Mouse (Mus musculus): ENCODE data around the gene Ust.

Gene Ust

DNA sequence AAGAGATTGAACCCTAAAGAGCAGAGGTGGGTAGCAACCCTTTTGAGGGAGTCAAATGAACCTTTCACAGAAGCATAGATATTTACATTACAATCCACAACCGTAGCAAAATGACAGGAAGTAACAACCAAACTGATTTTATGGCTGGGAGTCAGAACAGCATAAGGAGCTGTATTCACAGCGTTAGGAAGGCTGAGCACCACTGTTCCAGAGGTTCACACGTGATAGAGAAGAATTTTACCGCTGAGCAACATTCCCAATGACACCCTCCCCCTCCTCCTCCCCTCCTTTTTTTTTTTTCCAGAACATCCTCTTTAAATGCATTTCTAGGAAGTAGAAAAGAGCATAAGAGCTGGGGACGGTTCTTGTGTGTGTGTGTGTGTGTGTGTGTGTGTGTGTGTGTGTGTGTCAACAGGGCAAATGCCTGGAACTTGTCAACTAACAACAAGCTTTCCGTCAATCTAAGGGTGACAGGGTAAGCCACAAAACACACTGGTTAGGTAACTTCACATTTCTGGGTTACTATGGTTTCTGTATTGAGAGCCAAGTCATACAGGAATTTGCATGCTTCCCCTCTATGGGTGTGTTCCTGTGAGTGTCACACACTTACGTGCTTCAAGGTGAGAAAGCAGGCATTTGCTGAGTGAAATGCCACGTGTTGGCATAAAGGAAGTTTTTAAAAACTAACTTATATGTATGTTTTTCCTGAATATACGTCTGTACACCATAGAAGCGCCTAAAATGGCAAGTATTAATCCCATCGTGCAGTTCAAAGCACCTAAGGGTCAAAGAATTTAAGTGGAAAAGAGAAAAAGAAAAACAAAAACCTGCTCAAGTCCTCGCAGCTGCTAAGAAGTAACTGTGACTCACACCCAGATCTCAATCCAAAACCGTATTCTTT lies 13.0 kb downstream of the Ust start:
- no peak for DNase-seq (ENCODE audit: low read depth in 1 of 2, low spot score in 2 of 2)

DNA sequence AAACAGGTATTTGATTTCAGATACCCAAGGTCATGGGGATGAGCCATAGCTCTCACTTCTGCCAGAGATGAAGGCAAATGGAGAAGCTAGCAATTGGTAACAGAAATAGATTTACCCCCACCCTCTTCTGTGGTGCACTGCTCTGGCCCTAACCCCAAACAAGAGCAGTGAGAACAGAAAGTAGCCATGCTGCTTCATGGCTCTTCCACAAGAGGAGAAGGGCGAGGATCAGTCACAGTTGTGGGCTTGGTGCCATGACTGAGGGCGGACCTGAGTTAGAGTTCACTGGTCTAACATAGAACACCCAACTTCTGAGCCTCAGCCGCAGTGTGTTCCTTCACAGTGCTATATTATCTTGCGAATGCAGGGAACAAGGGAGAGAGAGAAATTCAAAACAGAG lies 13.8 kb downstream of the Ust start:
- DNase-seq (ENCODE audit: low read depth in 1 of 2, low spot score in 2 of 2), result no peak

DNA sequence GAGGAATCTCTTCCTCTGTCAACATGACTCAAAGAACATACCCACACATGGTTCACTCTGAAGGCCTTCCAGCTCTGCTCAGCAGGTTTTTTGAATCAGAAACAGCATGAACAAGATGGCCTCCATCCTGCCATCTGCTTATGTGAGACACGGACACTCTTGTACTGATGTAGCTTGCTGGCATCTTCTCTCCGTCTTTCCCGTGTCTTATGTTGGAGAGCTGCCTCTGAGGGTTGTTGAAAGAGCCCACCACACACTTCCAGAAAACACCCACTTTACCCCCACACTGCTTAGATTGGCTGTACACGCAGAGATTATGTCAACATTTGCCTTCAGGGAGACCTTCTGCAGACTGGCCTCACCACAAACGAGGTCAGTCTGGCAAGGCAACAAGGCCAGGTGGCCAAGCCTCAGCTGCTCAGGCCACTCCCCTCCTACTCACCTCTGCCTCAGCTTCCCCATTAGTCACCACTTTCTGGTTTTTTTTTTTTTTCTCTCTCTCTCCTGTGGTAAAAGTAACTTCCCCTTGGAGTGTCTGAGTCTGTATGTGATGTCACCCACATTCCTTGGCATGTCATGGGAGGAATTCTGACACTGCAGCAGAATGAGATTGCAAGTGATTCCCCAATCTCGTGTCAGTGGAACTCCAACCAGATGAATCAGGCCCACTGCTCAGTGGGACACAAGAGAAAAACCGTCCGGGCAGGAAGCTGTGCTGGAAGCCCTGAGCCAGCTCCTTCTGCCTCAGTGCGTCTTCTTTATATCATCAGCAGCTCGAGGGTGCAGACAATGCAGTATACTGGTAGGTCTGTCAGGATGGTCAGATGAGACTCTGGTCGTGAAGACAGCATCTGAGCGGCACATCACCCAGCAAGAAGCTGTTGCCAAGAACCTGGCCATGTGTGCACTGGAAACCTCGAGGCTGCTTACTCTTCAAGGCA lies 19.4 kb downstream of the Ust start:
- no peak for DNase-seq (ENCODE audit: low read depth in 1 of 2, low spot score in 2 of 2)

GRCm38 (mm10) chr10:8495543-8496141 lies 23.0 kb downstream of the Ust start:
- no peak for DNase-seq (ENCODE audit: low read depth in 1 of 2, low spot score in 2 of 2)

GRCm38 (mm10) chr10:8491909-8492591 lies 26.6 kb downstream of the Ust start:
- no peak for DNase-seq (ENCODE audit: low read depth in 1 of 2, low spot score in 2 of 2)

- DNase-seq (ENCODE audit: low read depth in 1 of 2, low spot score in 2 of 2), result no peak
Measured at GRCm38 (mm10) chr10:8487388-8487787, 31.2 kb downstream of the Ust start.

GRCm38 (mm10) chr10:8484487-8484886 lies 34.1 kb downstream of the Ust start:
- no peak for DNase-seq (ENCODE audit: low read depth in 1 of 2, low spot score in 2 of 2)

DNA sequence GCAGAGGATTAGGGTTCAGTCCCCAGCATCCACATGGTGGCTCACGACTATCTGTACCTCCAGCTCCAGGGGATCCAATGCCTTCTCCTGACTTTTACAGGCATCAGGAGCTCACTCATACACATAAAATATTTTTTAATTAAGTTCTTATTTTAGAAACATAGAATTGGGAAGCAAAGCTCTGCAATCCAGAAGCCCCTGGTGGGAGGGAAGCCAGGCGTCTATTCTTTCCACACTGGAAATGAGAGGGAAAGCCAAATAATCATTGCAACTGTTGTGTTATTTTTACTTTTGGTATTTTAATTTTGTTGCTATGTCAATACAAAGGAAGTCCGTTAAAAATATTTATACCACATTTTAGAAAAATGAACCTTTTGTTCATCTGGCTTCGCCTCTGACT lies 35.8 kb downstream of the Ust start:
- no peak for DNase-seq (ENCODE audit: low read depth in 1 of 2, low spot score in 2 of 2)

DNA sequence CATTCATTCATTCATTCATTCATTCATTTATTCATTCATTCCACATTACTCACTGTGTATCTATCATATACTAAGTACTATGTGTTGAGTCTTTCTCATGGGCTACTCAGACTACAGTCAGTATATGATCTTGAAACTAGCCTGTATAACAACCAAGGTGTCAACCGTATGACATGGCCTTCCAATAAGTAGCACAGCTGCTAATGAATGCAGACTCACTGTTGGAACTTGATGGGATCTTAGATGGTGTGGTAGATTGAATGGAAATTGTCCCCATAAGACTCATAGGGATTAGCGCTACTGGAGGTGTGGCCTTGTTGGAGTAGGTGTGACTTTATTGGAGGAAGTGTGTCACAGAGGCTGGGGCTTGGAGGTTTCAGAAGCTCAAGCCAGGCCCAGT lies 38.8 kb downstream of the Ust start:
- no peak for DNase-seq (ENCODE audit: low read depth in 1 of 2, low spot score in 2 of 2)

DNA sequence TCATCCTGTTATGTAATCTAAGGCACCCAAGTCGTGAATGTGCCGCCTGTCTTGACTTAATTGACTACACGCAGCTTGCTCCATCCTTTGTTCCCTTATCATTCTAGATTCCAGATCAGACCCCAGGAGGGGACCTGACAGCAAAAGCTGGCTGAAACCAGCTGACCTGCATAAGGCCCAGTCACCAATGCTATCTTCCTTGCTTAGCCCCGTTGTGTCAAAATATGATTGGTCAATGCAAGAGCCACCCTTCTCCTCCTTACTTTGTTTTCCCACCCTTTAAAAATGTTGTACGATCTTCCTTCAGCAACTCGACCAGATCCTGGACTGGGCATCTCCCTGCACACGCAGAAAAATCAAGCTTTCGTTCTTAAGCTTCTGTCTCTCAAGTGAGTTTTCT lies 40.7 kb downstream of the Ust start:
- no peak for DNase-seq (ENCODE audit: low read depth in 1 of 2, low spot score in 2 of 2)

DNA sequence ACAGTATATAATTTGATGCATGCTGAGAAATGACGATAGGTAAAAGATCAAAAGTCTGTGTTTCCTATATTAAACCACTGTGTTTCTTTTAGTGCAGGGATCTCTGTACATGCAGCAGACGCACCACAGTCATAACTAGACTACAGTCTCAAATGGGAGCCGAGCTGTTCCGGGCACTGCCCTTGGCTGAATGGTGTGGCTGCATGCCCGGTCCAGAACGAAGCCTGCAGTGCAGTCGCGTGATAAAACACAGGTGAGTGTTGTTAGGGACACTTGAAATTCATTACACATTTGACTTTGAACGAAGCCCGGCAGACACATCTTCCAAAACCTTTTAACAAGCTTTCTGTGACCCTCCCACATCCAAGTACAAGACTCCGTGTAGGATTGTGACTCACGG lies 46.6 kb downstream of the Ust start:
- no peak for DNase-seq (ENCODE audit: low read depth in 1 of 2, low spot score in 2 of 2)

- DNase-seq (ENCODE audit: low read depth in 1 of 2, low spot score in 2 of 2), result no peak
Measured at GRCm38 (mm10) chr10:8471012-8471411, 47.6 kb downstream of the Ust start.

DNA sequence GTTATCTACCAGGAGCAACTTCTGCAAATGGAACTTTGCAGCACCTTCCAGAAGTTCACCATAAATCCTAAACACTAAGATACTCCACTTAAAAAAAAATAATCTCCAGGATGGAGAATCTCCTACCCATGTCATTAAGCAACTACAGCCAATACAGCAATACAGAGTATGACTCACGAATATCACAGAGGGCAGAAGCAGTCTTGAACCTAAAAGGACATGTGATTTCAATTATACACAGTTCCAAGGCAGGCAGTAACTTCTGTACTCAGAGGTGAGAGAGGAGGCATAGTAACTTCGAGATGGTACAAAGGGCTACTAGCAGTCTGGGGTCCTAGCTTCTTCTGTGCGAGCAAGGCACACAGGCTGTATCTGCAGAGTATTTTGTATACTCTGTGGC lies 49.1 kb downstream of the Ust start:
- no peak for DNase-seq (ENCODE audit: low read depth in 1 of 2, low spot score in 2 of 2)

GRCm38 (mm10) chr10:8468651-8469386 lies 49.8 kb downstream of the Ust start:
- no peak for DNase-seq (ENCODE audit: low read depth in 1 of 2, low spot score in 2 of 2)

DNA sequence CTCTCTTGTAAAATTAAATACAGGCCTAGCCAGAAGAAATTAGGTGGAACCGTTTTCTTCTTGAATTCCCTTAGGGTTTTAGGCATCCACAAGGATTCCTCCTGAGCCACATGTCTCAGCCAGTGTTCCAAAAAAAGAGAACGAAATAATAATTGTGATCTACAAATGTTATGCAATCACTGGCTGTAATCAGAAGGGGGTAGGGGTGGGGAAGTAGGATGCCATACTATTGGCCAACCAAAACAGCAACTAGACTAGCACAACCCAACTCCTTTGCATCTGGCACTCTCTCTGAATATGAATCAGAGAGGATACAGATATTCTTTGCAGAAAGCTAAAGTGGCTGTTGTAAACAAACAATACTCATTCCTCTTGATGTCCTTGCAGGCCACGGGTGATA lies 52.7 kb downstream of the Ust start:
- DNase-seq (ENCODE audit: low read depth in 1 of 2, low spot score in 2 of 2), result no peak

DNA sequence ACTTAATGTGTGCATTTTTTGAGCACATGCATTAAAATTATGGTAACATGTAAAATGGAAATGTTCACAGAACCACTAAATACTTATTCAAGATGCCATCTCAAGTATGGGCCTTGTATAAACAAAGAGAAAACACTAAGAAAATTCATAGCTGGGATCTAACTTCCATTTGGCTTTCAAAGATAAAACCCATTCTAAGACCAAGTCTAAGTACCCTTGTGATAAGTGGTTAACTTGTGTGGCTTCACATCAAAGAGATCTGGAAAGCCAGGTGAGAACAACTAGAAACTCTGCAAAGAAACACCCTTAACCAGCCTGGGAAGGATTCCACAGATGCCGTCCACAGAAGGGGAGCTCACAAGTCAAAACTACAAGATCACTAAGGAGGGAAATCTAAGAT lies 53.4 kb downstream of the Ust start:
- DNase-seq (ENCODE audit: low read depth in 1 of 2, low spot score in 2 of 2), result no peak

DNA sequence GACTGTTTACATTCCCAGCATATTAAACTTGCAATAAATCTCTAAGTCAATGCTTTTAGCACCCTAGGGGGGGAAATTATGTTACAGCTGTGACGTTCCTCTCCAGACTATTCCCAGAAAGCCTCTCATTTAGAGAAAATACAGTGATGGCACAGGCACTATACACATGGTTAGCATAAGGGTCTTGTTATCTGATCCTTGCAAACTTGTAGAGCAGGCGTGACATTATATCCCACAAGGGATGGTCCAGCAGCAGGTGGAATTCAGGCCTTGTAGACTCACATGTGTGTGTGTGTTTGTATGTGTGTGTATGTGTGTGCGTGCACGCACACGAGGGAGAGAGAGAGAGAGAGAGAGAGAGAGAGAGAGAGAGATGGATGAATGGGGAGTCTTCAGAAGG lies 57.3 kb downstream of the Ust start:
- DNase-seq (ENCODE audit: low read depth in 1 of 2, low spot score in 2 of 2), result no peak

DNA sequence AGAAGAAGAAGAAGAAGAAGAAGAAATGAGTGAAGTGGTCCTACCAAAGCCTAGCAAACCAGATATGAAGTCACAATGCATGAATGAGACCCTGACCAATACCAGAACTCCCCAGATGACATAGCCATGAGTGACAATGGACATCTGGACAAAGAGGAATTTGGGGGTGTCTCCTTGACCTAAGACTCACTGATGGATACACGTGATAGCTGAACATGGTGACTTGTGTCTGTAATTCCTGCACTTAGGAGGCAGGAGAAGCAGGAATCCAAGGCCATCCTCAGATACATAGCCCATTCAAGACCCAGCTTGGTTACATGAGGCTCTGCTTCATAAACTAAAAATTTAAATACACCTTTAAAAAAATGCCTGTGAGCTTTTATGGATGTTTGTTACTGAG lies 63.9 kb downstream of the Ust start:
- DNase-seq (ENCODE audit: low read depth in 1 of 2, low spot score in 2 of 2), result no peak

- no peak for DNase-seq (ENCODE audit: low read depth in 1 of 2, low spot score in 2 of 2)
Measured at GRCm38 (mm10) chr10:8447681-8448080, 70.9 kb downstream of the Ust start.

GRCm38 (mm10) chr10:8446972-8447371 lies 71.7 kb downstream of the Ust start:
- DNase-seq (ENCODE audit: low read depth in 1 of 2, low spot score in 2 of 2), result no peak
